Mouse (Mus musculus): ENCODE measurements around the gene Pglyrp4.
"Not testable (repeated sequence)": the region's sequence is repeated elsewhere in the genome, so short reads cannot be mapped to it uniquely, and the experiment has no call there.

The Pglyrp4 gene

DNA sequence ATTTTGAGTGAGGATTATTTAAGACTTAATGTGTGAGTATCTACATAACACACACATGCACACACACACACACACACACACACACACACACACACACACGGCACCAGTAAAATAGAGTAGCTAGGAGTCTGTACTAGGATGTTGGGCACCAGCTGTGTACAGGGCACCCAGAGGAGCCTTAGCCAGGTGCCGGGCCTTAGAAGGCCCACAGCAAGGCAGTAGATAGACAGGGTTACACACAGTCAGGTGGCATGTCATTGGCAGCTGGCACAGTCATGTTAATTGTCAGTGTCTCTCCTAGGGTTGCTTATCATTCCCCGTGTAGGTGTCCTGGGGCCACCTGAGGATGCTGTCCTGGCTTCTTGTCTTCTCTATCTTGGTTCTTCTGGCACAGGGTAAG lies at the start of gene Pglyrp4:
Gene Pglyrp4, plus strand, starts transcription at position 301 of the 400 bp plus-strand sequence.
- no peak for DNase-seq (ENCODE audit: low spot score)

DNA sequence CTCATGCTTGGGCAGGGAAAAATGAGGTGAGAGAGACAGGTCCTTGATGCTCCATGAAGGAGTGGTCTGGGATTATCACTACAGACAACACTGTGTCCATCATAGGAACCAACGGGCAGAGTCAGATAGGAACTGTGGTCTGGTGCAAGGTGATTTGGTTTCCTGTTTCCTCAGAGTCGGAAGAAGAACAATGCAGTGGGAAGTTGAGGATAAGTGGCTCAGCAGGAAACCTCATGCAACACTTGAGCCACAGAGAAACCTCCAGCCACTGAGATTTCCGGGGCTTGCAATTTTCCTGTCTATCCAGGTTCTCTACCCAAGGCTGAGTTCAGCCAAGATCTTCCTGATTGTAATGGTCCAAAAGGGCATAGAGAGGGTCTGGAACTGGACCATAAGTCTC lies 48.0 kb upstream of the Pglyrp4 start:
- DNase-seq (ENCODE audit: low spot score) = no peak

DNA sequence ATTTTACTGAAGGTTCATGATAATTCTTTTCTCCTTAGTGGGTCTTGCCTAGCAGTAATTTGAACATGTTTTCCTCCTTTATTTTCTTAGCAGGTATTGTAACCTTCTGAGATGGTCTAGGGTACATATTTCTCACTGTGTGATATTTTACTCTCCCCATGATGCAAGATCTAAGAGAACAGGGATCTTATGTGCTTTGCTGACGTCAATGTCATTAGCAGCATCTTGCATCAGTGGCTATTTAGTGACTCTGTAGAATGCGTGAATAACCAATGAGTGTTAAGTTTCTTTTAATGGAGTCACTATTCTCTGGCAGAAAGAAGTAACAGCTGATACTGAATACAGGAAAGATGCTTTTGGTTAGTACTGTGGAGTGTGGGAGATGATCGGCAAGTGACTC lies 42.8 kb upstream of the Pglyrp4 start:
- no peak for DNase-seq (ENCODE audit: low spot score)

DNA sequence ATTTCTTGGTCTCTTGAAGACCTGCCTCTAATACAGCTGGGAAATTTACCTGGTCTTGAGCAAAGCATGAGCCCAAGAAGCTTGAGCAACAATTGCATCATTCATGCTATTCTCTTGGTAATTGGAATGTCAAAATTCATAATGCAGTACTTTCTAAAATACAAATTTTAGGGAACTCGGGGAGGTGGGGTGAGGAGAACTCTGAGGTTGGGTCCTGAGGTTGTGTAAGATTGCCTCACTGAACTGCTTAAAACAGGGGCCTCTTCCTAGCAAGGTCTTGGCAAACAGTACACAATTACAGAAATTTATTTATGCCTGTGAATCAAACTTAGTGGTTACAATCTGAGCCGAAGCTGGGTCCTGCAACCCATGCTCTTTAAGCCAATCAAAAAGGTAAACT lies 39.9 kb upstream of the Pglyrp4 start:
- DNase-seq (ENCODE audit: low spot score) = no peak

DNA sequence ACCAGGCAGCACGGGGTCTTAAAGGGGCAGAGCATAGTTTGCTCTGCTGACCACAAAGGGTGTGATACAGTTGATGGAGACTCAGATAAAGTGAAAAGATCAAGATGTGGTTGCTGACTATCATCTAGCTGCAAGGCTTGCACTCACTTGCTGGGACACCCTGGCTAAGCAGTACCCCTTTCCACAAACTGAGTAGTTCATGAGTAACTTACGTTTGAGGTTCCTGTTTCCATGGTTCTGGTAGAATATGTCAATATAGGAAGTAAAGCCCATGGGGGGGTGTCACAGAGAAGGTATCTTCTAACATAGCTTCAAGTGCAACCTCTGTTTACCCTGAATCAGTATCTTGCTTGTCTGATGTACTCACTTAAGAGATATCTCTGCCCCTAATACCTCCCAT lies 33.2 kb upstream of the Pglyrp4 start:
- no peak for DNase-seq (ENCODE audit: low spot score)

DNA sequence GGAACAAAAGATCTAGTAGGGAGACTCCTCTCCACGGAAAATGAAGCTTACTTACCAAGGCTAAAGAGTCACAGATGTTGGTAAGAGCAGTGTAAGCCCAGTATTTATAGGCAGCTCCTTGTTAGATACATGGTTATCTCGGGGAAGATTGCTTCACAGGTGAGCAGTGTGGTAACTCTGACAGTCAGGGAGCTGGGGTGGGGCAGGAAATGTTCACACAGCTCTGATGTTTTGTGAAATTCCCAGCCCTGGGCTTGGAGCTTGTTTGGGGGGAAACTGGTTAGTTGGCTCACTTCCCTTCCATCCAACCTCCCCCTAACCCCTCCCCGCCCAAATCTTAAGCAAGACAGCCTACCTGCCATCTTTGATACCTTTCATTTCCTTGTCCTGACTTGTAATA lies 31.1 kb upstream of the Pglyrp4 start, which contains the start of gene S100a9:
Gene S100a9, minus strand, starts transcription at position 109 of the 400 bp plus-strand sequence.
- no peak for DNase-seq (ENCODE audit: low spot score)

DNA sequence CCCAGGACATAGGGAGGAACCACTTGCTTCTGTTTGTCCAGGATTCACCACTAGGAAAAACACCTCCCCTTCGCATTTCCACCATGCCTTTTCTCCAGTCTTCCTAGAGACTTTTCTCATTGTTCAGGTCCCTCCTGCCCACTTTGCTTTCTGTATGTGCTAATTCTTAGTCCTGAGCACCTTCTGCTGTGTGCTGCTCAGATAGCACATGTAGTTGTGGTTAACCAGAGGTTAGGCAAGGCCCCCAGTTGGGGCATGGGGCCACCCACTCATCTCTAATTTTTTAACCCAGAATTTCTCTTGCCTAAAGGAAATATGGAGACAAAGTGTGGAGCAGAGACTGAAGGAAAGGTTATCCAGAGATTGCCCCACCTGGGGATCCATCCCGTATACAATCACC lies 24.5 kb upstream of the Pglyrp4 start:
- DNase-seq (ENCODE audit: low spot score) = no peak

DNA sequence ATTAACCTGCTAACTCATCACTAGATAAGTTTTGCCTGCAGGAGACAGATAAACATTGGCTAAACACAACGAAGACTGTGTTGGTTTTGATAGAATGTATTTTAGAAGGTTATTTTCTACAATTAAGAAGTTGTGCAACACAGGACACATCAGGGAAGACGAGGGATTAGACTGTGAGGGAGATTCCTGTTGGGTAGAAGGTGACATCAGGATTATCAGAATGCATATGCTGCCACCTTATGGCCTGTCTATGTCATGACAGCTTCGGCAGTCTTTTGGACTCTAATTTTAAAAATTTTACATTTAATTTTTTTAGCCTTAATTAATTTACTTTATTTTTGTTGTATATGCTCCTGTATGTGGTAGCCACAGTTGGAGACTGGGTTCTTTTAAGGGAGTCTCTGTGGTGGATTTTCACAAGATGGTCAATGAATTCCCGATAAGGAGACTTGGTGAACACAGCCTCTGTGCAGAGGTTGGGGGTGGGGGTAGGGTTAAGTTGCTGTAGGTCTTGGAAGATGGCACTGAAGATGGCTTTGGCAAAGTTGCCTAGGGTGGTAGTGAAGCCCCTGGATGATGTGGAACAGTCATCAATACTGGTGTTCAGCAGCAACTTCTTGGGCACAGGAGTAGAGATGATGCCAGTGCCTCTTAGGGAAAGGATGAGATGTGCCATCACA lies 18.0 kb upstream of the Pglyrp4 start:
- no peak for DNase-seq (ENCODE audit: low spot score)

DNA sequence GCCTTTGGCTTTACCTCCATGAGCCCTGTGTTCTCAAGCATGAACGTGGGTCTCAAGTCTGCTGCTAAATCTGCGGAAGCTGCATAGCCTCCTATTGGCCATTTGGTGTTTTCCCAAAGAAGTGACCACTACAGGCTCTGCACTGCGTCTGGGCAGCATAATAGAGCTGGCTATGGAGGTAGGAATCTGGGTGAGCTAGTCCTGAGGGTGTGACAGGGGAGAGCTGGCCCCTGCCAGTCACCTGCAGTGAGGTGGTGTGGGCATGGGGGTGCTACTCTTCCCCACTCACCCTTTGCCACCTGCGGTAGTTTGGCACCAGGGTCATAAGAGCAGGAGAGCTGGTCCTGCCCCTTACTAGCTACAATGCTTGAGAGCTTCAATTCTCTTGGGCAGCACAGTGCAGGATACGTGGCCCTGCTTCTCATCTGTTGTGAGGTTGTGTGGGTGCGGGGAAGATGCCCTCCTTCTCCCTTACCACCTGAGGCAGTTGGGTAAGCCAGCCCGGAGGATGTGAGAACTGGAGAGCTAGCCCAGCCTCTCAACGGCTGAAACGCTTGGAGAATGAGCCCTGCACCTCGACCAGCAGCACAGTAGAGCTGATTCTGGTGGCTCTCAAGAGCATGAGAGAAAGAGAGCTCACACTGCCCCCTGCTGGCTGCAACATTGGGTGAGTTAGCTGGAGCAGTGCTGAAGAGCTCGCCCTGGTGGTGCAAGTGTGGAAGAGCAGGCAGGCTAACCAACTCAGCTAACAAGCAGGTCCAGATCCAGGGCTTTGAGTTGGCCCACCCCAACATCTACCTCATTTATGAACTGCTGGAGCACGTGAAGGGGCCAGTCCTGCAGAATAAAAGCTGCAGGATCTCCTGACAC lies 16.9 kb upstream of the Pglyrp4 start:
- DNase-seq (ENCODE audit: low spot score) = peak; percentile 89

DNA sequence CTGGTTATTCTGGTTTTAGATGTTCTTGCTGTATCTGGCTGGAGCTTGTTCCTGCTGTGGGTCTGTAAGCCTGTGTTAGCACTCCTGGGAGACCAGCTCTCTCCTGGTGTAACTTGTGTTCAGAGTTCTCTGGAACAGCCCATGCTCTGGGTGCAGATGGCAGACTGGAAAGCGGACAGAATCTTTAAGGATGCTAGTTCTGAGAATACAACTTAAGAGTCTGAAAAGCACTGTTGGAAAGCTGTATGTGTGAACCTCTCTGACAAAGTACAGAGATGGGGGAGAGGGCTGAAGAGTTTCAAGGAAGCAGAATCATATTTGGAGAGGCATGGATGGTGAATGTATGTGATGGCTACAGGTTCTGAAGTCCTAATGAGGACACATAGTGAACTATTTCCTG lies 23.0 kb downstream of the Pglyrp4 start:
- no peak for DNase-seq (ENCODE audit: low spot score)

DNA sequence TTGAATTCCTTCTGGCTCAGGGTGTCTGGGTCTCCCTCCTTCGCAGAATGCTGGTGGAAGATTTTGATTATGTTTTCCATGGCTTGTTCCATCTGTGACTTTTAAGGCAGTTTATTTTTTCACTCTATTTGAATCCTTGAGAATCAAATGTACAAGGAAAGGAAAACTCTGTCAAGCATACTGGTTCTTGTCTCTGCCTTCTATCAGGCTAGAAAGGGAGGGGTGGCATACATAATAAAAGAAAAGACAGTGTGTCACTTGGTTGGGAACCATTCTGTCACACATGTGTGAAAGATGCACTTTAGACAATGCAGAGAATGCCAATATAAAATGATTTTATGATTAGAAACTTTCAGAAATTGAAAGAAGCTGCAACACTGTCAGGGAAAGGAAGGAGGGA lies 51.1 kb downstream of the Pglyrp4 start, which contains the start of gene Gm5849:
Gene Gm5849, minus strand, starts transcription at position 101 of the 400 bp plus-strand sequence.
- DNase-seq (ENCODE audit: low spot score) = not testable (repeated sequence)
